Mouse (Mus musculus) myocyte (in vitro differentiated cells): Measurements from ENCODE around the gene Siglec1.

Experiments used
- CEBPB ChIP-seq: IDR thresholded peaks from 2 replicates; pipeline ENCODE4 v1.6.1; 2011; ENCODE audit warnings: mild to moderate bottlenecking, moderate library complexity; ENCODE audit not compliant: poor library complexity, insufficient read depth, severe bottlenecking
- POLR2A ChIP-seq: IDR thresholded peaks from one replicate; pipeline ENCODE4 v1.6.1; 2011; ENCODE audit warnings: low read depth, mild to moderate bottlenecking, control low read depth, moderate library complexity; ENCODE audit not compliant: insufficient read length

- TF ChIP-seq POLR2A = no peak
- TF ChIP-seq CEBPB = no peak
Observed at GRCm38 (mm10) chr2:131030998-131031397, 55.6 kb downstream of the Siglec1 start.
